Mouse (Mus musculus) hindbrain, postnatal 0 days (tissue): Measurements from ENCODE around the gene Myo3b. TPM values are rescaled to one million over a fixed set of nuclear protein-coding genes. Genes with fewer than 3 reads are reported as not detected.
A peak's percentile ranks its signal among the peaks of the same experiment; 100 is the strongest.

Source experiments
- ATAC-seq: fragments of 200-750 bp; cut with Nextera tagmentation; 2 replicates; pipeline ENCODE4 v1.8.0; 2017; ENCODE audit warnings: mild to moderate bottlenecking, moderate TSS enrichment, moderate library complexity
- DNase-seq: peaks from one replicate; pipeline ENCODE4 v3.0.0-alpha.2; 2015; ENCODE audit warnings: low spot score
- H3K27ac ChIP-seq: fragments of 300-500 bp; sonication (generic); 2 replicates; pipeline ENCODE4 v1.5.1; 2014; ENCODE audit warnings: mild to moderate bottlenecking
- H3K27me3 ChIP-seq: fragments of 300-500 bp; sonication (generic); 2 replicates; pipeline ENCODE4 v1.6.1; 2014; ENCODE audit warnings: low read length, mixed read lengths; ENCODE audit not compliant: insufficient read depth
- H3K36me3 ChIP-seq: fragments of 300-500 bp; sonication (generic); 2 replicates; pipeline ENCODE4 v1.6.1; 2014; ENCODE audit warnings: low read length, mixed read lengths; ENCODE audit not compliant: insufficient read depth
- H3K4me1 ChIP-seq: fragments of 300-500 bp; sonication (generic); 2 replicates; pipeline ENCODE4 v1.6.1; 2014; ENCODE audit warnings: antibody characterized with exemption, low read length, mixed read lengths; ENCODE audit not compliant: insufficient read depth
- H3K4me2 ChIP-seq: fragments of 300-500 bp; sonication (generic); 2 replicates; pipeline ENCODE4 v1.6.1; 2014; ENCODE audit warnings: low read depth, mild to moderate bottlenecking, low read length, moderate library complexity, mixed read lengths
- H3K4me3 ChIP-seq: fragments of 300-500 bp; sonication (generic); 2 replicates; pipeline ENCODE4 v1.5.1; 2014; ENCODE audit warnings: low read length
- H3K9ac ChIP-seq: fragments of 300-500 bp; sonication (generic); replicated peaks from 2 replicates; pipeline ENCODE4 v1.6.1; 2014; ENCODE audit warnings: mild to moderate bottlenecking, low read length, moderate library complexity, mixed read lengths
- H3K9me3 ChIP-seq: fragments of 300-500 bp; sonication (generic); 2 replicates; pipeline ENCODE4 v1.6.1; 2016; ENCODE audit warnings: low read length, mixed read lengths
- CTCF ChIP-seq: IDR thresholded peaks from 2 replicates; pipeline ENCODE4 v1.5.1; 2016; ENCODE audit warnings: antibody characterized with exemption, control low read depth, low read depth
- WGBS: fragments of 180-500 bp; shearing (Covaris S2); extraction: QIAGEN DNeasy Blood & Tissue Kit; methylation state at CpG from one replicate; pipeline ENCODE4 v1.1.7; 2014; 5-methylcytosine and 5-hydroxymethylcytosine counted together
- polyA plus RNA-seq: library from polyadenylated mRNA; unstranded; fragments of >200 nt; fragmentation: Nextera tagmentation; extraction: Ambion mirVana; gene quantifications from 2 replicates; pipeline ENCODE4 v1.2.1, GENCODE M21; 2015
- total RNA-seq: library from RNA; depleted of rRNA; stranded (reverse); fragments of >200 nt; gene quantifications from 2 replicates; pipeline ENCODE4 v1.2.3, GENCODE M21; 2014

The Myo3b gene
- total and polyA plus RNA-seq, 2 experiments from 2014 or later, result 0.16 to 0.47 TPM

- Histone ChIP-seq H3K4me1 (peaks cover 12% of the 10 kb centered on the region; the same call in 1 of the 2 replicates), H3K4me2 (no peak overlapping the region), H3K9me3 (no peaks in the 10 kb centered on the region), H3K4me3 (no peak overlapping the region), H3K36me3 (no peaks in the 10 kb centered on the region), H3K27me3 (no peaks in the 10 kb centered on the region), H3K9ac (no peak overlapping the region), H3K27ac (no peak overlapping the region)
- no peak for TF ChIP-seq CTCF
- ATAC-seq (no peak), DNase-seq (no peak)
Measured at GRCm38 (mm10) chr2:70178241-70178640, 139.3 kb downstream of the Myo3b start.

- no peak overlapping the region for H3K4me2 ChIP-seq
- no peak for ATAC-seq
- peaks cover 5% of the 10 kb centered on the region; the same call in 1 of the 2 replicates for H3K4me1 ChIP-seq
- no peaks in the 10 kb centered on the region for H3K36me3 ChIP-seq
- H3K4me3 ChIP-seq, result no peak overlapping the region
- no peak for TF ChIP-seq CTCF
- no peak overlapping the region for H3K9ac ChIP-seq
- H3K27me3 ChIP-seq, result no peaks in the 10 kb centered on the region
- no peak overlapping the region for H3K27ac ChIP-seq
- no peak for DNase-seq
- 93% methylated on average over 8 of the region's 8 CpGs for WGBS
- no peaks in the 10 kb centered on the region for H3K9me3 ChIP-seq
Measured at GRCm38 (mm10) chr2:70182150-70182670, 143.3 kb downstream of the Myo3b start.

- H3K9ac ChIP-seq, result no peak overlapping the region
- DNase-seq (no peak), ATAC-seq (no peak)
- H3K36me3 ChIP-seq, result no peaks in the 10 kb centered on the region
- no peaks in the 10 kb centered on the region for H3K9me3 ChIP-seq
- H3K27ac ChIP-seq, result no peak overlapping the region
- no peak overlapping the region for H3K4me3 ChIP-seq
- WGBS, result 77% methylated on average over 6 of the region's 6 CpGs
- H3K4me1 ChIP-seq, result no peaks in the 10 kb centered on the region
- H3K4me2 ChIP-seq, result no peak overlapping the region
- no peak for TF ChIP-seq CTCF
- no peaks in the 10 kb centered on the region for H3K27me3 ChIP-seq
Measured at GRCm38 (mm10) chr2:70187040-70187439, 148.1 kb downstream of the Myo3b start.

GRCm38 (mm10) chr2:70195418-70196248 is 156.7 kb downstream of the Myo3b start:
- Histone ChIP-seq H3K36me3 (no peaks in the 10 kb centered on the region), H3K9ac (no peak overlapping the region), H3K4me2 (no peak overlapping the region), H3K4me1 (no peaks in the 10 kb centered on the region), H3K27ac (no peak overlapping the region), H3K27me3 (no peaks in the 10 kb centered on the region), H3K9me3 (no peaks in the 10 kb centered on the region), H3K4me3 (no peak overlapping the region)
- WGBS, result 54% methylated on average over 9 of the region's 9 CpGs
- no peak for DNase-seq
- ATAC-seq, result no peak
- no peak for TF ChIP-seq CTCF

GRCm38 (mm10) chr2:70201796-70202555 is 163.1 kb downstream of the Myo3b start:
- H3K4me1 ChIP-seq, result peaks cover 9% of the 10 kb centered on the region; the same call in 1 of the 2 replicates
- 26% methylated on average over 11 of the region's 11 CpGs for WGBS
- peak overlapping the region; percentile 22 for H3K4me2 ChIP-seq
- H3K4me3 ChIP-seq, result no peak overlapping the region
- no peak for TF ChIP-seq CTCF
- DNase-seq (peak; percentile 28), ATAC-seq (peak; percentile 63; the same call in 1 of the 2 replicates)
- no peaks in the 10 kb centered on the region for H3K27me3 ChIP-seq
- no peaks in the 10 kb centered on the region for H3K9me3 ChIP-seq
- H3K36me3 ChIP-seq, result no peaks in the 10 kb centered on the region
- H3K27ac ChIP-seq, result no peak overlapping the region
- H3K9ac ChIP-seq, result no peak overlapping the region

- no peak overlapping the region for H3K27ac ChIP-seq
- no peaks in the 10 kb centered on the region for H3K9me3 ChIP-seq
- H3K27me3 ChIP-seq, result no peaks in the 10 kb centered on the region
- no peaks in the 10 kb centered on the region for H3K36me3 ChIP-seq
- ATAC-seq (peak; percentile 53), DNase-seq (peak; percentile 58)
- no peak overlapping the region for H3K9ac ChIP-seq
- 15% methylated on average over 8 of the region's 8 CpGs for WGBS
- no peak for TF ChIP-seq CTCF
- no peak overlapping the region for H3K4me3 ChIP-seq
- H3K4me1 ChIP-seq, result peaks cover 9% of the 10 kb centered on the region; the same call in 1 of the 2 replicates
- H3K4me2 ChIP-seq, result no peak overlapping the region
Measured at GRCm38 (mm10) chr2:70202578-70203167, 163.7 kb downstream of the Myo3b start.
